Mouse (Mus musculus): ENCODE data around the gene Pitpnm2.

DNA sequence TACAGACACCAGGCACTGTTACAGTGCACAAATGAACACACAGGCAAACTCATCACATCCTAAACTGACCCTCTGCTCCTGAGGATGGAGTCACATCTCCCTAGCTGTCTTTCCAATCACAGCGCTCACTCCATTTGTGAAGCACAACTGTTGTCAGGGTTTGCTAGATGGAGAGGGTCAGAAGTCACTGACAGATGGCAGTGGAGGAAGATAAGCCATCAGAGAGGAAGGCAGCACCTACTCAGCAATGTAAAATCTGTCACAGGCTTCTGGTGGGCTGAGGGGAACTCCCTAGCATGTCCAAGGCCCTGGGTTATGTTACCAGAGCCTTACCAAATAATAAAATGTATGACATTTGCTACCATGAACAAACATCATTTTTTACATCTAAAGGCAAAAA lies 8.5 kb upstream of the Pitpnm2 start:
- TF ChIP-seq POLR2A (IDR thresholded peaks at IDR 0.05; ENCODE audit: insufficient read length, low read depth), result no peak
- no peak for TF ChIP-seq MYOG (IDR thresholded peaks at IDR 0.05; ENCODE audit: control insufficient read depth in 1 of 3, insufficient read depth in 1 of 3, insufficient read length in 2 of 3, low read depth in 2 of 3)
- no peak for TF ChIP-seq POLR2AphosphoS2 (IDR thresholded peaks at IDR 0.05; ENCODE audit: insufficient read length, low read depth)
- TF ChIP-seq MYOD1 (IDR thresholded peaks at IDR 0.05; ENCODE audit: control insufficient read depth in 1 of 3, insufficient read length in 2 of 3, low read depth in 2 of 3), result no peak
- TF ChIP-seq USF1 (IDR thresholded peaks at IDR 0.05; ENCODE audit: low read depth), result no peak
- no peak for TF ChIP-seq TCF12 (IDR thresholded peaks at IDR 0.05; ENCODE audit: insufficient read depth, poor library complexity, severe bottlenecking)
- no peak for TF ChIP-seq E2F4 (IDR thresholded peaks at IDR 0.05; ENCODE audit: insufficient read depth)
- TF ChIP-seq TCF3 (IDR thresholded peaks at IDR 0.05; ENCODE audit: insufficient read length, low read depth), result no peak
